Mouse (Mus musculus): ENCODE results near the gene Pef1.

GRCm38 (mm10) chr4:130123020-130123419 lies 20.7 kb downstream of the Pef1 start:
- TF ChIP-seq POLR2A (IDR thresholded peaks at IDR 0.05; ENCODE audit: low read depth, low read length) (no peak), CTCF (conservative IDR thresholded peaks at IDR 0.05; ENCODE audit: insufficient read depth, insufficient read length, low read depth, low read length) (no peak)
